Mouse (Mus musculus) cerebellum, adult 8-10 months (tissue): ENCODE data around the gene Gsap.
A peak's percentile ranks its signal among the peaks of the same experiment; 100 is the strongest.
"Not testable (repeated sequence)": the region's sequence is repeated elsewhere in the genome, so short reads cannot be mapped to it uniquely, and the experiment has no call there.

Experiments
- DNase-seq: peaks from one replicate; pipeline ENCODE4 v3.0.0; 2022

Gsap gene

DNA sequence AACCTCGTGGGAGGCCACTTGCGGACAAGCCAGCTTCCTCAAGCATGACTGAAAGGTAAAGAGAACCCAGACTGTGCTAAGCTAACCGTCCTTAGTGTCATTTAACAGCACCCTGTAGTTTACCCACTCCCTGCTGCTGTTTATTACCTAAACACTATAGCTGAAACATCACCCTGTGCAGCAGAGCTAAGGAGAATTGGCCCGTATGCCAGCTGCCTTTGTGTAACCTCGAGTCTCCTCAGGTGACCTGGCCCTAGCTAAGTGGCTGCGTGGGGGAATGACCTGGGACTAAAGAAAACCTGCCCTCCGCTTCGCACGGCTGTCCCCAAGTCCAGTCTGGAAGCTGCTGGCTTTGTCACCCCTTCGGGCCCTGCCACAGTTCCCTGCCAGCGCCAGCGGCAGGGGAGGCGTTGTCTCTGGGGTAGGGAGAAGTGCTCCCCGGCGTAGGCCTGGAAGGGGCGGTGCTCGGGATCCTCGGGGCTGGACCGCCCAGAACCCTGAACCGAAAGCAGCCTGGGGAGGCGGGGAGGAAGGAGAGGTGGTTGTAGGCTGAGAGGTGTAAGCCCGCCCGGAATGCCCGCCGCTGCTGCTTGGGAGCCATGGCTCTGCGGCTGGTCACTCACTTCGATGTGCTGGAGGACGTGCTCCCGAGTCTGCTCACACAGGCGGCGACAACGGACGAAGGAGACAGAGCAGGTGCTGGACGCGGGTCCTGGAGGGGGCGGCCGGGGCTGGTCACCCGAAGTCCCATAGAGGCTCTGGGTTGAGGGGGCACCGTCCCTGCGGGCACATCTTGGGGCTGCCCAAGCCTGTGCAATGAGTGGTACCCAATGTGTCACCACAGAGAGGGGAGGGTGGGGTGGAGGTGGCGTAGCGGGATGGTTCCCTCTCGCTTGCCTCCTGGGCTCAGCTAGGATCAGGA is at the start of gene Gsap:
Gsap (plus strand) TSS at position 492 of the 922 bp plus-strand sequence.
- peak; percentile 52 for DNase-seq

DNA sequence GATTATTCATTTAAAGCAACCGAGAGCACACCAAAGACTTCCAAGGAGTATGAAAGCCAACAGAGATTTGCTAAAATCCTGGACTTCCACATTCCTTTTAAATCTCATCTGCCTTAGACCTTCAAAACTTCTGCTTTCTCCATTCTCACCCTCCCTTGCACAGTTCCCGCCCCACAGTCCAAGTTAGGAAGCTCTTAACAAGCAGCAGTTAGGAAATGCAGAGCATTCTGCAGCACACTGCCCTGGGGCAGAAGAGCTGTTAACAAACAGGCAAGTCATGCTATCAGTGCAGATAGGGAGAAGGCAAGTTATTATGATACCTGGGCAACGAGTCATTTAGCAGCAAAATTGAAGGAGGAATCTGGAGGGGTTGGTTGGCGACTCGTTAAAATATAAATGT is 49.5 kb upstream of the Gsap start:
- no peak for DNase-seq

DNA sequence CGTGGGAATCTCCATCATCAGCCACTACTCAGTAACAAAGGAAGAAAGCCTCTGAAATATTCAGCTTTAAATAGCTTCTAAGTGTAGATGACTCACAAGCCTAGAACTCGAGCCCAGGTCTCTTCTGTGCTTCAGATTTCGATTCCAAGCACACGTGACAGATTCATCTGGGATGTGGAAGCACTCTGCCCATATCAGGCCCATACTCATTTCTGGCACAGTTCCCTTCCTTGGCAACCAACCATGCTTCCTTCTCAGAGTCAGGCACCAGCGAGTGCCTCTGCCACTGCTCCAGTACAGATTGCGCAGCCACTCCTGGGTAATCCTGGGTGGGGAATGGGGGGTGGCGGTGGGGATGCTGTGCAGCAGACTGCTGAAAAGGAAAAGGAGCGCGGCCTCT is 46.5 kb upstream of the Gsap start:
- DNase-seq: peak; percentile 10

DNA sequence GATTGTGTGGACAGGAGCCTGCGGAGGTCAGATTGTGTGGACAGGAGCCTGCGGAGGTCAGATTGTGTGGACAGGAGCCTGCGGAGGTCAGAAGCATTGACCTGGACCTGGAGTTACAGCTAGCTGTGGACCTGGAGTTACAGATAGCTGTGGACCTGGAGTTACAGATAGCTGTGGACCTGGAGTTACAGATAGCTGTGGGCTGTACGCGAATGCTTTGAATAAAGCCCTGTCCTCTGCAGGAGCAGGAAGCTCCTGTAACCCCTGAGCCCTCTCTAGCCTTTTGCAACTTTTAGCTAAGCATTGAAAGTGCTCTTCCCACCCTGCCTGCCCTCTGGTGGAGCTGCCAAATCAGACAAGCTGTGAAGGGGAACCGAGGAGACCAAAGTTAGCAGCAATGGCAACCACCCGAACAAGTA is 44.9 kb upstream of the Gsap start:
- DNase-seq: not testable (repeated sequence)

DNA sequence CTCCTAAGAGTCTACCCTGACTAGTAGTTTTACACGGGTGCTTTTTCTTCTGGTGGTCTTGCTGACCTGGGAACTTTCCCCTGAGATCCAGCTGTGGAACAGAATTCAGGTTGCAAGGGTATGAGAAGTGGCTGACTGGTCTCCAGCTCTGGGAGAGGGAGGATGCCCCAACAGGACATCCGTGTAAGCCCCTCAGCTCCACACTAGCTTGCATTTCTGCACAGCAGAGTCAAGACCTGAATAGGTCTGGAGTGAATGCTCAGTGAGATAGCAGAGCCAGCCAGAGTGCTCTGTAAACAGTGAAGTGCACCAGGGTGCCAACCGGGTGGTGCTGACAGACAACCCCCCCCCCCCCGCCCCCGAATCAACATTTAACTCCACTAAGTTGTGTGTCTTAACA is 44.4 kb upstream of the Gsap start:
- DNase-seq: no peak

DNA sequence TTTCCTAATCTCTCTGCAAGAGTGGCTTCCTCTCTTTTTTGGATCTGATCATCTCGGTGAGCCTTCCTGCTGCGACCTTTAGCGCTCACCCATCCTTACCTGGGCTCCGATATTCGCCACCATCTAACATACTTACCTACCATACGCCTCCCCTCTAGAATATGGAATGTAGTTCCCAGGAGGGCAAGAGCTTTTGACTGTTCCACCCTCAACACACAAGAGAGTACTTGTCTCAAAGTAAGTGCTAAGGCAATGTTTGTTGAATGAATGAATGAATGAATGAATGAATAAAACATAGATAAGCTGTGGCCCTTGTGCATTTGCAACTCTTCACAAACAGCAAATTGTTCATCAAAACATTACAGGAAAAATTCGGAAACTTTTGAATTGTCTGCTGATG is 43.0 kb upstream of the Gsap start:
- no peak for DNase-seq

DNA sequence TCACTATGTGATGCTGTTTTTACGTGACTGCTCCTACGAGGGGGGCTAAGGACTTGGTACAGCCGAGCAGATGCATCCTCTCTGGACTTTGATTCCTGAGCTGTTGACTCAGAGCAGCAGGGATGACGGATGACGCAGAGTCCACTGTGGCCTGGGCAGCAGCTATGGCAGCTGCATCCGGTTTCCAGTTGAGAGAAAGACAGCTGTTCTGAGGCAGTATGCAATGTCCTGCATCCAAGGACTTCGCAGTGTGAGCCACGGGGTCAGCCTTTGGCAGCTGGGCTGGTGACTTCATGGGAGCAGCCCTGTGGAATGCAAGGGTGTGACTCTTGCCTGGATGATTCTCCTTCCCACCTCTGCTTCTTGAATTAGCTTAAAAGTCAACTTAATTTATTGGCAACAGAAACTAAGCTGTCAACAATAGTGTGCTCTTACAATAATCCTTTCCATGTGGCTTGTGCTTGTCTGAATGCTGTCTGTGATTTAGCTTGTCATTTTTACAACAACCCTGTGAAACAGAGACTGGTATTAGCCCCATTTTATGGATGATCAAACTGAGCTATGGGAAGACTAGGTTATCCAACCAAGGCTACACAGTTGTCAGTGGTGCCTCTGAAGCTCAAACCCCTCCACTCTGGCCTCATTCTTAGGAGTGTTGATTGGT is 41.4 kb upstream of the Gsap start:
- no peak for DNase-seq

DNA sequence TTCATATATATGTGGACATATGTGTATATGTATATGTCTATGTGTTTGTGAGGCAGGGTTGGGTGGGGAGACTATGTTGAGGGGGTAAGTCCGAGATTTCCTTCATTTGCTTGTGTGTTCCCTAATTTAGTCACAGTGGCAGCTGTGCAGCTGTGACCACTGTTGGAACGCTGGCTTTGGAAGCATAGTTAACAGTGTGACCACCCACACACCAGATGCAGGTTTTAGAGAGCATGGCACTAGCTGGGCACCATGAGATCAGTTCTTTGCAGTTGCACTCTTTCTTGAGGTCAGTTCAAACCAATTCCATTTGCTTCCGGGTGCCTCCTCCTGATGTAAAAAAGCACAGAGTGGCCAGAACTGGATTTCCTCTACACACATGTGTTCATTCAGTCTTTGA is 37.7 kb upstream of the Gsap start:
- no peak for DNase-seq

DNA sequence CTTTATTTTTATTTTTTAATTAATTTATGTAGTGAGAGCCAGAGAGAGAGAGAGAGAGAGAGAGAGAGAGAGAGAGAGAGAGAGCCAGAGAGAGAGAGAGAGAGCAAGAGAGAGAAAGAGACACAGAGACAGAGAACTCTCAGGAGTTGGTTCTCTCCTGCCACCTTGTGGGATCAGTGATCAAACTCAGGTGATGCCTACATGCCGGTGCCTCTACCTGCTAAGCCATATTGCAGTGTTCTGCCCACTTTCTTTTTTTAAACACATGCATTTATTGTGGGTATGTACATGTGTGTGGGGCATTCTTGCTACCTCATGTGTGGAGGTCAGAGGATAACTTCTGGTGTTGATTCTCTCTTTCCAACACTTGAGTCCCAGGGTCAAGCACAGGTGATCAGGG is 32.4 kb upstream of the Gsap start:
- no peak for DNase-seq

DNA sequence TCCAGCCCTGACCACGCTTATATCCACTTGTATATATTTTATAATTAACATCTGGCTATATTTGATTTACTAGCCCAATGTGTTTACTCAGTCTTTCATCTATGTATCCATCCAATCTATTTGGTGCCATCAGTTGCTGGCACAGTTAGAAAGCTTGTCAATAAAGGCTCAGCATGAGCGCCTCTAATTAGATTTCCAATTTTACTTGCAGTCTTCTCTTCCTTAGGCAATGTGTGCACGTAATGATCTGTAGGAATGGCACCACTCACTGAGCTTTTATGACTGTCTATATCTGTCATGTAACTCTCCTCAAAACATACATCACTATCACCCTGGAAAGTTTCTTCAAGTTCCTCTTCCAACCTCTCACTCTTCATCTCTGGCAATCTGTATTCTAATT is 29.3 kb upstream of the Gsap start:
- DNase-seq: no peak

DNA sequence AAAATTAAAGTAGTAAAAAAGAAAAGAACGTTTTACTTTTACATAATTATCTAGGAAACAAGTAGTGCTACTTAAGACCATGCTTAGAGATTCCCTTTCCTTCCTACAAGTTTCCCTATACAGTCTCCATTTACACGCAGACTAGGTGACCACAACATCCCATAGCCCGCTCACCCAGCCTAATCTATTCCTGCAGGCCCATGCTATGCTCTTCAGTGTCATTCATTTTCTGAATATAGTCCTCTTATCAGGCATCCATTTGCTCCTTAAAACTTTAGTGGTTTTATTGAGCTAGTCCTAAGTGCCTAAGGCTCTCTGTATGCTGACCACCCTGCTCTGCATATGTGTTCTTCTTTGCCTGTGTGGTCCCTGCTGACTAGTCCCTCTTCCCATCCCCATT is 26.5 kb upstream of the Gsap start:
- DNase-seq: no peak

DNA sequence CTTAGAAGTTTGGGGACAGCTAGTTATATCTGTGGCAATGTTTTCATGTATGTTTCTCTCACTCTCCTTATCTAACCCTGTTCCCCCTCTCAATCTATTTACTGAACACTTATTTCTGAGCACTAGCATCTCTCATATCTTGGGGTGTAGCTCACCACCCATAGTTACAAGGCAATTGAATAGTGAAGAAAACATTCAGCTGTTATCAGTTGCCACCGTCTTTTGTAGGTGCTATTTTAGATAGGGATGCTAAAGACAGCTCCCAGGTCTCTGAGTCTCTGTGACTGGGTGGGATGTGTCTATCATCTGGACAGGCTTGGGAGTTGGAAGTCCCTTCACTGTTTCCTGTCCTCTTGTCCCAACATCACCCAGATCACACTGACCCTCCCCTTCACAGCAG is 25.3 kb upstream of the Gsap start:
- DNase-seq: no peak

DNA sequence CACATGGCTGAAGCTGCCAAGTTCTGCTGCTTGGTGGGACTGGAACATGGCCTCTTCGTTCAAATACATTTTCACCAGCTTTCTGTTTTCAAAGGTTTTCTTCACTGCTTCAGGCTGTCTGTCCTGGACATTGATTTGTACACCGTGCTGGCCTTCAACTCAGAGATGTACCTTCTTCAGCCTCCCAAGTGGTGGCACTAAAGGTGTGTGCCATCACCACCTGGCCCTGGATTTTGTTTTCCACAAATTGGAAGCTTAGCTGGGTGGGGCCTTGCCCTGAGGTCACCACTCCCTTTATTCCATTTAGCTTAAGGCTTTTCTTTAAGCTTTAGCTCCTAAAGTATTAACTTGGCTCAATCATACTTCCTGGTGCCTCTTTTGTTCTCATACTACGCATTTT is 22.6 kb upstream of the Gsap start:
- DNase-seq: no peak

DNA sequence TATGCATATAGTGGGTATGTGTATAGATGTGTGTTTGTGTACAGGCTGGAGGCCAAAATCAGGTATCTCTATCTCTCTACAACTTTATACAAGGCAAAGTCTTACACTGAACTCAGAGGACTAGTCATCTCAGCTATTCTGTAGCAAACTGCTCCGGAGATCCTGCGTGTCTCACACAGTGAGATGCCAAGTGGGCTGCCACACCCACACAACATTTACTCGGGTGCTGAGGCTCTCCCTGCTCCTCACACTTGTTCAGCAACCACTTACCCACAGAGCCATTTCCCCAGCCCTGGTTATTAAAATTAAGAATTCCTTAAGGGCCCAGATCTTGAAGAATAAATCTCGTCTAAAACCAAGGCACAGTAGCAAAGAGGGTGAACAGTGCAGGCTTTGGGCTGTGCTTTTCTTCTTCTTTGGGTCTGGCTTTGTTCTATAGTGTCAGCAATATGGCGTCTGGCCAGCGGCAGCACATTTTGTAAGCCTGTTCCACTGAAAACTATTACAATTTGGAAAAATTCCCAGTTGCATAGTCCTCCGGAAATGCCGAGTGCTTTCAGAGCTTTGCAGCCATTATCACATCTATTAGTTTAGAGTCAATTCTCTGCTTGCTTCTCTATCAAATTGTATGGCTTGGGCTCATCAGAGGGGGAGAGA is 17.2 kb upstream of the Gsap start:
- no peak for DNase-seq

DNA sequence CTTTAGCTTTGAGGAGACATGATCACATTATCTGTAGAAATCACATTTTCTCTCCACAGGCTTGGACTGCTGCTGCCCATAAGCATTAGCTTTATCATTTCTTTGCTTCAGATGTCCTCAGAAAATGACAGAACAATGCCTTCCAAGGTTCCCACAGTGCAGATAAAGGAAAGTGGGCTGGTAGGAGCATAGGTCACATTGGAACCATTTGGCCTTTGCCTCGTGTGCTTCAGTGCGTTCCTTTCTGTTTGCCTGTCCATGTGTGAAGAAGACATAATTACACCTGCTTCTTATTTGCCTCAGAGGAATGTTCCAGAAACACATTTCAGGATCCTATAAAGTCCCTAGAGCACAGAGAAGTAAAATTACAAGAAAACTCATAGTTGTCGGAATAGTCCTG is 16.7 kb upstream of the Gsap start:
- no peak for DNase-seq

DNA sequence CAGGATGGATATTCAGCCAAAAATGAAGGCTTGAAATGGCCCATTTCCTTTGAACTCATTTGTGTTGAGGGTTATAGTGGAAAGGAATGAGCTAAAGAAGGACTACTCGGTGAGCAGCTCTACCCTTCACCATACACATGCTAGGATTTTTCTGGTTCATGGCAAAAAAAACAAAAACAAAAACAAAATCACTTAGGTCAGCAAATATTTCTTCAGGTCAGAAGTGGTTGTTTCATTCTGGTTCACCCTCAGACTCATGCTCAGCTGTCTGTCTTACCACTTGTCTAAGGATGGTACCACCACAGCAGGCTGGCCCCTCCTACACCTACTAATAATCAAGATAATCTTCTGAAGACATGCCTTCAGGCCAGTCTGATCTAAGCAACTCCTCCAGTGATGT is 16.2 kb upstream of the Gsap start:
- no peak for DNase-seq

DNA sequence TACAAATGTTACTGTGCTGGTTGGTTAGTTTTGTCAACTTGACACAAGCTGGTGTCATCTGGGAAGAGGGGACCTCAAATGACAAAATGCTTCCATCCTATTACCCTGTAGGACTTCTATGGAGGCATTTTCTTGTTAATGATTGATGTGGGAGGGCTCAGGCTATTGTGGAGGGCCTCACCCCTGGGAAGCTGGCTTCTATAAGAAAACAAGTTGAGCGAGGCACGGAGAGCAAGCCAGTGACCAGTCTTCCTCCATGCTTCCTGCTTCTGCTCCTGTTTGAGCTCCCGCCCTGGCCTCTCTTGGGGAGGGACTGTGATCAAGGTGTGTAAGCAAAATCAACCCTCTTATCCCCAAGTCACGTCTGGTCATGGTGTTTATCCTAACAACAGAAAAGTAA is 15.6 kb upstream of the Gsap start:
- DNase-seq: no peak

DNA sequence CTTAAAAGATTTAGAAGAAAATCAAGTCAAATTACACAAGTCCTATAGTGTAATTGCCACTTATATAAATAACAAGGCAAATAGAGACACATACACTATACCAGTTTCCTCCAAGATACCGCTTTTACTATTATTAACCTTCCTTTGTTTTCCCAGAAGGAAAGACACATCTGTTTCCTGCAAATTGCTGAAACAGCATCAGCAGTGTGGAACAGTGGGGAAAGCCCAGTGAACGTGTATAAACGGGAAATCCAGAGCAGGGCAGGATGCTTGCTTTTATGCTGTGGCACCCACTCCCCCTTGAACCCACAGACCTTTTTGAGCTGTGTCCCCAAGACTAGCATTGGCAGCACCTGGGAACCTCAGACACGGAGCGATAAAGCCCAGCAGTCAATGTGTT is 15.2 kb upstream of the Gsap start:
- DNase-seq: no peak

DNA sequence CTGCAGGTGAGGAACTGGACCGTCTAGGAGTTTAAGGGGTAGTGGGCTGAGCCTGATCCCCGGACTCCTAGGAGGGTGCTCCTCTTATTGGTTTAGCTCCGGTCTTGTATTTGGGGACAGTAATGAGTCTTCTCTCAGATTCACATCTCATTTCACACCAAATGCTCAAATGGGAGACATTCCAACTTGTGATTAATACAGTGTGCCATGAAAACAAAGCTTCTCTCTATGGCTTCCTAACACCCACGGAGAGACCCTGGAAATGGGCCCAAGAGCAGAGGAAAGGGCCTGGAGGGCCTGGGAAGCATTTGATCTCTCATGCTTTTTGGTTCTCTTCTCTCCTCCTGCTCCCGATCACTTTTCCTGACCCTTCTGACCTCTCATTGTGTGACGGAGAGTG is 14.7 kb upstream of the Gsap start:
- DNase-seq: peak; percentile 38

DNA sequence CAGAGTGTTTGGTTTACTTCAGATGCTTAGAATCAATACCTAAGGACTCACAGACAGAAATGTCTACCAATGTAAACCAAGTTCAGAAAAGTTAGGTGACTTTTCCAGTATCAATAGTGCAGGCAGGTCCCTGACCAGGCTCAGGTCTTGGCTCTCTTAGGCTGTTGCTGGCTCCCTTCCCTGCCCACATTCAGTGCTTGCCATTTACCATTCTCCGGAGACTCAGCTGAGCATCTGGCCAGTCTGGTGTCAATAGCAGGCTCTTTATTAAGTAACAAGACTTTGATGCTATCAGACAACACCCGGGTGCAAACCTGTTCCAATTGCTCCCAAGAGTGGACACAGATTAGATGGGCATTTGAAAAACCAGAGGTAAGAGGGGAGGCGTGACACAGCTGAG is 13.7 kb upstream of the Gsap start:
- DNase-seq: peak; percentile 22

DNA sequence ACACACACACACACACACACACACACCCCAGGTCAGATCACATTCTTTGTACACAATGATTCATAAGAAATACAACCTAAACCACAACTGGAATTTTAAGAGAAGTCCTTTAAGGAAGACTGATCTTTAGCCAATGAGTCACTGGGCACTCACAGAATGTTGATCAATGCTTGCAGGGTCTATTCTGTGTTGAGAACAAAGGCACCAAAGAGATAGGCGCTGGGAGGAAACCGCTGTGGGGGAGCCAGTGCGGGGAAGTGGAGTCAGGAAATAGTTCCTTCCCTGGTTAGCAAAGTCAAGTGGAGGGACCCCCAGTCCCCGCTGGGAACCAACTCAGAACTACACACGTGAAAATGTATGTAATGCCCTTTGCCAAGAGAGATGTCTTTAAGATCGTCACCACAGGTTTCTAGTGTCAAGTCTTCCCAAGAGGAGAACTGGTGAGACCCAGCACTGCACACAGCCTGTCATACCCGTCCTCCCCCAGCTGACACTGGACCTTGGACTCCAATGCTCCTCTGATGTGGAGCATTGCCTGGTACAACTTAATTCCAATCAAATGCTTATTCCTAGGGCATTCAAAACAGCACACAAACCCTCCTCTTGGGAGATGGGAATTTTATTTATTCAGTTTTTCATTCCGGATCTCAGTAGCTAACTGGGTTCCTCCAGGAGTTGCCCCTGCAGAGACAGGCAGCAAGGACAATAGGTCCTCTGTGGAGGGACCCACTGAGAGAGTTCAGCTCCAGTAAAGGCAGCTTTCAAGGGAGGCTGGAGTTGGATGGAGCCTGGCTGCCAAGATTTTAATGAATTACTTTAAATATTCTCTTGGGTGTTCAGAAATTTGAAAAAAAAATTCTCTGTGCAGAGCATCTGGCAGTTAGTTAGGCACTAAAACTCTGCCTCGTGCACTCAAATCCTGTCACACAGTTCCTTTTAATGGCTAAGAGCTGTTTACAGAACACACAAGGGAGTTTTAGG is 10.6 kb upstream of the Gsap start:
- DNase-seq: no peak

DNA sequence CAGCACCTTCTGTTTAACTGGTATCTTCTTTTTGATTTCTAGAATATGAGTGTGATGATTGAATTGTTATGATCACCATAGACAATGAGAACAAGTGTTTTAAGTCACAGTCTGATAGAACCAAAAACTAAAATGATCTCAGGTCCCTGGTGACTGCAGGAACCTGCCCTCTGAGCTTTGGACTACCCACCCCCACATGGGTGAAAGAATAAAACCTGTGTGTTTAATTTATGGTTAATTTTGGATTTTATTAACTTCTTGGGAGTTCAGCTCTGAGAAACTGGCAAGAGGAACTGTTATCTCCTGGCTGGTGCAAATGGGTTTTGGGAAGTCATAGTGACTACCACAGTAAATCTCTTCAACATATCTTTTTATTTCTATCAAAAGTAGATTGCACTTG is 6.6 kb upstream of the Gsap start:
- DNase-seq: no peak

DNA sequence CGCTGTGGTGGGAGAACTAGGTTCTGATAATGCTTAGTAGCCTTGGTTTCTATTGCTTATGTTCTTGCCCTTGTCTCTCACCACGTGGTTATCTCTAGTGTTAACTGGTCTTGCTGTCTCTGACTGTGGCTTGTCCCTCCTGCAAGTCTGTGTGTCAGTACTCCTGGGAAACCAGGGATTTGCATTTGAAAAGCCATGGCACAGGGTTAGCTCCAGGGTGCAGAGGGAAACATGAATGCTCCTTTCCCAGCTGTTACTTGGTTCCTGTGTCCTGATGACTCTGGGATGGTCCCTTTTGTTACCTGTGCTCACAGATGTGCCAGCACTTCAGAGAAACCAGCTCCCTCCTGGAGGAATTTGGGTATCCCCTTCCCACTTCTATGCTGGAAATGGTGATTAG is 3.0 kb upstream of the Gsap start:
- DNase-seq: not testable (repeated sequence)
